ENCODE assay signal across 22 mouse cellular contexts in the genomic region with DNA sequence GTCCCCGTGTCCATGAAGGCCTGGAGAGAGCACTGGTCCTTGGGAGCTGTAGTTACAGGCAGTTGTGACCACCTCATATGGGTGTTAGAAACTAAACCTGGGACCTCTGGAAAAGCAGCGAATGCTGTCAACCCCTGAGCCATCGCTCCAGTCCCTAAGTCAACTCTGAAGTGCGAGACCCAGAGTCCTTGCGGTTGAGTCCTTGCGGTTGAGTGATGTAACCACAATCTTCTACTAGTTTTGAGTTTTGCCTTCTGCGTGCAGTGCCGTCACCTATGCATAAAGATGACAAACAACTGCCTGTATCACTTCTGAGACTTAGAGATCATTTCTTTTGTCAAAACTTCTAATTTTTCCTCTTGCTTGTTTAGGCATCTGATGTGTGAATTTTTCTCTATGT.
DNase-seq lines count a peak whose midpoint lies in the region; ATAC-seq and TF ChIP-seq lines count a peak whose summit lies in the region.
"Had no signal": no experiment of that assay in that cellular context is flagged by ENCODE, and none has a peak within 500 bp of the region (broad histone marks: within the 10 kb centered on the region; RNA-seq: fewer than 3 reads in every experiment).

No protein-coding gene starts in this region.

- peaks cover 69% of the 10 kb centered on the region for H3K4me1 ChIP-seq in heart, embryonic 13.5 days
- peaks cover 25% of the 10 kb centered on the region for H3K4me1 ChIP-seq in midbrain, embryonic 15.5 days
- peaks cover 29% of the 10 kb centered on the region for H3K4me1 ChIP-seq in midbrain, embryonic 13.5 days (replicated peaks)
- peaks cover 22% of the 10 kb centered on the region for H3K4me1 ChIP-seq in brown adipose tissue, adult 24 weeks (ENCODE audit: control insufficient read depth, insufficient read depth, insufficient read length, low read length)

- H3K9ac ChIP-seq in heart, embryonic 13.5 days, result no peak overlapping the region
- H3K9ac ChIP-seq in midbrain, embryonic 15.5 days, result no peak overlapping the region
- H3K9ac ChIP-seq in midbrain, embryonic 13.5 days (replicated peaks), result no peak overlapping the region
- H3K9ac ChIP-seq: embryonic facial prominence, embryonic 15.5 days; hindbrain, embryonic 13.5 days had no signal

- TF ChIP-seq CTCF in gastrocnemius, adult 2 months (IDR thresholded peaks at IDR 0.05), result no peak

- H3K27ac ChIP-seq in heart, embryonic 13.5 days (replicated peaks), result 0 out of 2 replicates have a peak overlapping the region, but pooled peaks have one; percentile 12
- H3K27ac ChIP-seq in midbrain, embryonic 15.5 days, result 0 out of 2 replicates have a peak overlapping the region, but pooled peaks have one; percentile 21
- H3K27ac ChIP-seq in midbrain, embryonic 13.5 days, result no peak overlapping the region
- H3K27ac ChIP-seq in brown adipose tissue, adult 24 weeks (replicated peaks; ENCODE audit: low read depth, low read length), result peak overlapping the region; percentile 42
- H3K27ac ChIP-seq in gastrocnemius, adult 2 months, result no peak overlapping the region; the same call in 1 of the 2 replicates
- H3K27ac ChIP-seq: embryonic facial prominence, embryonic 15.5 days; forebrain, embryonic 10.5 days; hindbrain, embryonic 13.5 days; hindbrain, postnatal 0 days had no signal

- H3K4me2 ChIP-seq in heart, embryonic 13.5 days, result no peak overlapping the region
- no peak overlapping the region for H3K4me2 ChIP-seq in midbrain, embryonic 15.5 days
- no peak overlapping the region for H3K4me2 ChIP-seq in midbrain, embryonic 13.5 days (replicated peaks)
- H3K4me2 ChIP-seq: embryonic facial prominence, embryonic 15.5 days; hindbrain, embryonic 13.5 days had no signal

- no peak for DNase-seq in heart, postnatal 25 days (ENCODE audit: low spot score)
- peak; percentile 83 for DNase-seq in CD4-positive helper T cell, adult 2 months (ENCODE audit: low read depth, low spot score)
- no peak for DNase-seq in gastrocnemius, adult 2 months
- DNase-seq in layer of hippocampus, adult 9-10 months (ENCODE audit: low spot score), result no peak
- DNase-seq: adrenal gland, postnatal 14 days; cerebellum, adult 18-20 months; cerebellum, postnatal 10 days; embryo, embryonic 11 days; gastrocnemius, postnatal 36 days; heart, adult 11 months had no signal

- ATAC-seq in heart, embryonic 13.5 days (ENCODE audit: extremely low read depth, insufficient number of reproducible peaks, low FRiP score, low TSS enrichment), result no peak
- ATAC-seq in midbrain, embryonic 15.5 days (replicated peaks), result no peak
- ATAC-seq in midbrain, embryonic 13.5 days, result no peak
- ATAC-seq: activated CD4-positive, CD25-positive, alpha-beta regulatory T cell, adult 4 months; forebrain, embryonic 14.5 days; hindbrain, postnatal 0 days; intestine, embryonic 16.5 days had no signal

- no peaks in the 10 kb centered on the region for H3K9me3 ChIP-seq in heart, embryonic 13.5 days
- no peaks in the 10 kb centered on the region for H3K9me3 ChIP-seq in midbrain, embryonic 15.5 days
- H3K9me3 ChIP-seq in midbrain, embryonic 13.5 days, result no peaks in the 10 kb centered on the region
- H3K9me3 ChIP-seq: embryonic facial prominence, embryonic 15.5 days; hindbrain, embryonic 13.5 days had no signal

- no peak overlapping the region for H3K4me3 ChIP-seq in heart, embryonic 13.5 days
- no peak overlapping the region for H3K4me3 ChIP-seq in midbrain, embryonic 15.5 days
- no peak overlapping the region for H3K4me3 ChIP-seq in midbrain, embryonic 13.5 days (replicated peaks)
- H3K4me3 ChIP-seq in brown adipose tissue, adult 24 weeks (ENCODE audit: insufficient read depth, low read depth, low read length), result no peak overlapping the region
- H3K4me3 ChIP-seq in gastrocnemius, adult 2 months, result no peak overlapping the region
- H3K4me3 ChIP-seq: embryonic facial prominence, embryonic 15.5 days; erythroblast, embryonic 14.5 days; forebrain, embryonic 10.5 days; hindbrain, embryonic 13.5 days had no signal

- intact Hi-C loops in heart, postnatal 25 days (cut with DNase I), result no loop called here
- intact Hi-C loops in gastrocnemius, adult 2 months (cut with DNase I), result no loop called here

- no peaks in the 10 kb centered on the region for H3K27me3 ChIP-seq in heart, embryonic 13.5 days (replicated peaks)
- no peaks in the 10 kb centered on the region for H3K27me3 ChIP-seq in midbrain, embryonic 15.5 days (replicated peaks)
- H3K27me3 ChIP-seq in midbrain, embryonic 13.5 days, result 0 out of 2 replicates have a peak, but pooled peaks cover 3% of the 10 kb centered on the region
- H3K27me3 ChIP-seq: embryonic facial prominence, embryonic 15.5 days; hindbrain, embryonic 13.5 days had no signal

- WGBS in heart, embryonic 13.5 days, result 91% methylated on average over 8 of the region's 8 CpGs
- 97% methylated on average over 8 of the region's 8 CpGs for WGBS in midbrain, embryonic 15.5 days
- WGBS in midbrain, embryonic 13.5 days, result 96% methylated on average over 8 of the region's 8 CpGs

- peaks cover 5% of the 10 kb centered on the region for H3K36me3 ChIP-seq in heart, embryonic 13.5 days
- H3K36me3 ChIP-seq in midbrain, embryonic 15.5 days (replicated peaks), result no peaks in the 10 kb centered on the region
- no peaks in the 10 kb centered on the region for H3K36me3 ChIP-seq in midbrain, embryonic 13.5 days
- H3K36me3 ChIP-seq: embryonic facial prominence, embryonic 15.5 days; hindbrain, embryonic 13.5 days had no signal

Comparison
In these comparisons a context has a peak if more than half of its experiments do, and no peak if none do; other contexts are left out.
1. H3K27ac ChIP-seq: peak in heart, embryonic 13.5 days (single experiment), midbrain, embryonic 15.5 days (single experiment) and brown adipose tissue, adult 24 weeks (single experiment); none in midbrain, embryonic 13.5 days (single experiment) and gastrocnemius, adult 2 months (single experiment).